Mouse (Mus musculus) olfactory bulb, adult 2 months (tissue): ENCODE results near the gene E2f8. TPM values are rescaled to one million over a fixed set of nuclear protein-coding genes. Genes with fewer than 3 reads are reported as not detected.

ENCODE experiments used
- H3K27ac ChIP-seq: fragments of 200-500 bp; 2 replicates; pipeline ENCODE4 v1.5.1; 2012; ENCODE audit warnings: low read depth, low read length; ENCODE audit not compliant: insufficient read depth
- H3K4me1 ChIP-seq: fragments of 200-500 bp; 2 replicates; pipeline ENCODE4 v1.6.1; 2012; ENCODE audit warnings: low read length; ENCODE audit not compliant: control insufficient read depth, insufficient read depth
- H3K4me3 ChIP-seq: fragments of 200-500 bp; 2 replicates; pipeline ENCODE4 v1.5.1; 2012; ENCODE audit warnings: mild to moderate bottlenecking, low read depth, low read length, moderate library complexity; ENCODE audit not compliant: insufficient read depth
- CTCF ChIP-seq: fragments of 200-500 bp; IDR thresholded peaks from 2 replicates; pipeline ENCODE4 v1.5.1; 2012; ENCODE audit warnings: low read depth, mild to moderate bottlenecking, low read length, moderate library complexity; ENCODE audit not compliant: insufficient read depth
- POLR2A ChIP-seq: fragments of 200-500 bp; IDR thresholded peaks from 2 replicates; pipeline ENCODE4 v1.6.1; 2012; ENCODE audit warnings: mild to moderate bottlenecking, low read depth, low read length, moderate library complexity; ENCODE audit not compliant: insufficient read depth
- WGBS: fragments of 180-500 bp; shearing (Covaris S2); methylation state at CpG from one replicate; pipeline ENCODE4 v1.1.7; 2018; 5-methylcytosine and 5-hydroxymethylcytosine counted together
- polyA plus RNA-seq: library from polyadenylated mRNA; stranded (reverse); fragments of >200 nt; gene quantifications from 2 replicates; pipeline ENCODE4 v1.2.4, GENCODE M21; 2012; ENCODE audit warnings: low replicate concordance; ENCODE audit not compliant: missing spikeins, insufficient read depth, insufficient read length

Gene E2f8
- polyA plus RNA-seq, 1 experiment: not detected

GRCm38 (mm10) chr7:48836949-48837348, 44.4 kb downstream of the E2f8 start:
- Histone ChIP-seq H3K4me3 (no peak overlapping the region), H3K27ac (no peak overlapping the region), H3K4me1 (peaks cover 8% of the 10 kb centered on the region)
- TF ChIP-seq POLR2A (no peak), CTCF (no peak)
- WGBS: 77% methylated on average over 6 of the region's 6 CpGs

GRCm38 (mm10) chr7:48834989-48835626, 46.3 kb downstream of the E2f8 start:
- Histone ChIP-seq H3K4me3 (no peak overlapping the region), H3K27ac (peak overlapping the region; percentile 49; the same call in 1 of the 2 replicates), H3K4me1 (peaks cover 8% of the 10 kb centered on the region)
- WGBS: 58% methylated on average over 12 of the region's 12 CpGs
- TF ChIP-seq POLR2A (no peak), CTCF (no peak)

GRCm38 (mm10) chr7:48834371-48834970, 46.9 kb downstream of the E2f8 start:
- 0 out of 2 replicates have a peak overlapping the region, but pooled peaks have one; percentile 32 for H3K27ac ChIP-seq
- TF ChIP-seq POLR2A (no peak), CTCF (no peak)
- no peak overlapping the region for H3K4me3 ChIP-seq
- WGBS: 37% methylated on average over 4 of the region's 4 CpGs
- peaks cover 8% of the 10 kb centered on the region for H3K4me1 ChIP-seq

GRCm38 (mm10) chr7:48832735-48833134, 48.7 kb downstream of the E2f8 start:
- H3K4me1 ChIP-seq: peaks cover 8% of the 10 kb centered on the region

GRCm38 (mm10) chr7:48830395-48830794, 51.0 kb downstream of the E2f8 start:
- peaks cover 6% of the 10 kb centered on the region for H3K4me1 ChIP-seq
- 48% methylated on average over 2 of the region's 2 CpGs for WGBS
- TF ChIP-seq CTCF (no peak), POLR2A (no peak)
- no peak overlapping the region for H3K4me3 ChIP-seq
- H3K27ac ChIP-seq: no peak overlapping the region

More at GRCm38 (mm10) chr7:48832735-48833134, 48.7 kb downstream of the E2f8 start:
- Histone ChIP-seq H3K27ac (no peak overlapping the region), H3K4me3 (no peak overlapping the region)
- 93% methylated on average over 1 of the region's 1 CpGs for WGBS
- no peak for TF ChIP-seq CTCF
- TF ChIP-seq POLR2A: no peak

- no peak overlapping the region for H3K4me3 ChIP-seq
- no peak for TF ChIP-seq POLR2A
- no peak for TF ChIP-seq CTCF
- WGBS: 85% methylated on average over 5 of the region's 5 CpGs
Observed at GRCm38 (mm10) chr7:48829177-48829910, 52.1 kb downstream of the E2f8 start.

GRCm38 (mm10) chr7:48825170-48825569, 56.2 kb downstream of the E2f8 start:
- Histone ChIP-seq H3K4me3 (no peak overlapping the region), H3K4me1 (no peaks in the 10 kb centered on the region), H3K27ac (no peak overlapping the region)
- TF ChIP-seq CTCF (no peak), POLR2A (no peak)
- WGBS: 95% methylated on average over 6 of the region's 6 CpGs

More at GRCm38 (mm10) chr7:48829177-48829910, 52.1 kb downstream of the E2f8 start:
- Histone ChIP-seq H3K4me1 (no peaks in the 10 kb centered on the region), H3K27ac (no peak overlapping the region)

- 91% methylated on average over 1 of the region's 1 CpGs for WGBS
- Histone ChIP-seq H3K4me3 (no peak overlapping the region), H3K4me1 (no peaks in the 10 kb centered on the region), H3K27ac (no peak overlapping the region)
- TF ChIP-seq POLR2A (no peak), CTCF (no peak)
Observed at GRCm38 (mm10) chr7:48824671-48825070, 56.7 kb downstream of the E2f8 start.

GRCm38 (mm10) chr7:48823621-48824020, 57.8 kb downstream of the E2f8 start:
- Histone ChIP-seq H3K27ac (no peak overlapping the region), H3K4me3 (no peak overlapping the region), H3K4me1 (no peaks in the 10 kb centered on the region)
- TF ChIP-seq CTCF: no peak
- no peak for TF ChIP-seq POLR2A
- 98% methylated on average over 3 of the region's 3 CpGs for WGBS
